Mouse (Mus musculus): Measurements from ENCODE around the gene Il11ra1.

The Il11ra1 gene

GRCm38 (mm10) chr4:41710229-41710628 is 10.4 kb downstream of the Il11ra1 start:
- DNase-seq (ENCODE audit: low spot score in 2 of 2), result no peak

DNA sequence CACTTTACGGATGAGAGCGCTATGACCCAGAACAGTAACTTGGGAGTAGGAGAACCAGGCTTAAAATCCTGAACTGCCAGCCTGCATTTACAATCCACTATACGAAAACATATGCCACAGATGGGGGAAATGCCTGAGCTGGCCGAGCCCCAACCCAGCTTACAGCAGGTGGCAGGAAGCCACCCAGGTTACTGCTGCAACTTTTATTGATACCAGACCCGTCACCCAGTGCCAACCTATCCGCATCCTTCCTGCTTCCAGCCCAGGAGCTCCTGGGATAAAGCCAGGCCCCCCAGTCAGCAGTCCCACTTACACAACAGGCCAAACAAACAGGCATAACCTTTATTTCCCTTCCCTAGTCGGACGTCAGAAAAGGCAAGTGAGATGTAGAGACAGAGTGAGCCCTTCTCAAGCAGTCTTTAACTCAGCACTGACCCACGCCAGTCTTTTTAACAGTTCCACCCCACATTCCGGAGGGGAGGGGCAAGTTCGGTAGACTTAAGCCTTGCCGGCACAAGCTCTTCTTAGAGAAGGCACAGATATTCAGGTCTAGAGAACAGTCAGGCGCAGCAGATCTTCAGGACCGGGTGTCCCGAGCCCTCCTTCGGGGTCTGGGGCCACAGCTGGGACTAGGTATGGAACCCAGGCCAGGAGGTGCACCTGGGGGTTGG is 12.1 kb downstream of the Il11ra1 start:
- DNase-seq (ENCODE audit: low spot score in 2 of 2), result no peak

DNA sequence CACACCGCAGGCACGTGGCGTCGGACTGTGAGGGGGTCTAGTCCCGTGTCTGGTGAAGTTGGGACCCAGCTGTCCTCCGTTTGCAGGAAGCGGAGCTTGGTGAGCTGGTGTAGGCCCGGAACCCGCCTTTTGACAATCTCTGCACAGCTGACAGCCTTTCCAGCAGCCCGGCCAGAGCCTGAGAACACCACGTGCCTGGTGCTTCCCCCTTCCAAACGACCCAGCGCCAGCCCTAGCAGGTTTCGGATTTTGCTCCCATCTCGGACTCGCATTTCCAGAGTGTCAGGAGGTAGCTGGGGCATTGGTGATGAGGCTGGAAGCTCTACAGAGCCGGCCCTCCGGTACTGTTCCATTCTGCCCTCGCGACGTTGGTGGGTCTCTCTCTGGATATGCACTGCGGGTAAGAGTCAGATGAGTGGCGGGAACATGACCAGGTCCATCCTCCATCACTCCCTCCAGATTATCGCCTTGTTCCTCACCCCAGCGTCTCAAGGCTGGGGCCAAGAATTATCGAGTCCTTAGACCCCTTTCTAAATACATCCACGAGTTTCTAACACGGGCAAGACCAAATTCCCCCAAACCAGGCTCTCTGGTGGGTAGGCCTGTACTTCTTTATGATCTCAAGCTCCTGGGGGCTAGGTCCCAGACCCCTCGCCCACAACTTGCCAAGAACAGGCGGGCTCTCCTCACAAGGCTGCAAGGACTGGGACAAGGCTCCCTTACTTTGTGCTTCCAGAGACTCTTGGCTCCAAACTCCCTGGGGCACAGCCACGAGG is 12.8 kb downstream of the Il11ra1 start:
- no peak for DNase-seq (ENCODE audit: low spot score in 2 of 2)

- DNase-seq (ENCODE audit: low spot score in 2 of 2), result peak; percentile 74 to 82
Measured at GRCm38 (mm10) chr4:41713197-41714067, 13.6 kb downstream of the Il11ra1 start, which contains the start of gene Rpp25l. TSS of gene Rpp25l (minus strand) at chr4:41713534.

DNA sequence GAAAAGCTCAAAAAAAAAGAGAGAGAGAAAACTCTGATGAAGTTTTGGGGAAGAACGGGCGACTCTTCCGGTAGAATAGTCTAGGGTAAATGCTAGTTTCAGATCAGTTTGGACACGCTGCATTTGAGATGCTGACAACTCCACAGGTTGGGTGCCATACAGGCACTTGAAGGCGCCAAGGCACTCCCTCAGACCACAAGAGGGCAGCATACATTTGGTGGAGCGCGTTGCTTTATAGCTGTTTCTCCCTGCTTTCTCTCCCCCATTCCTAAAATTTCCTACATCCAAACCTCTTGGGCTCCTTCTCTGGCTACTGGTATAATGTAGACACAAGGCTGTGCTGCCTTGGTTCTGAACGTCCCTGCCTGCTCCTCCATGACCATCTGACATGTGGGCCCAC is 14.5 kb downstream of the Il11ra1 start:
- DNase-seq (ENCODE audit: low spot score in 2 of 2), result peak; percentile 48 to 52

DNA sequence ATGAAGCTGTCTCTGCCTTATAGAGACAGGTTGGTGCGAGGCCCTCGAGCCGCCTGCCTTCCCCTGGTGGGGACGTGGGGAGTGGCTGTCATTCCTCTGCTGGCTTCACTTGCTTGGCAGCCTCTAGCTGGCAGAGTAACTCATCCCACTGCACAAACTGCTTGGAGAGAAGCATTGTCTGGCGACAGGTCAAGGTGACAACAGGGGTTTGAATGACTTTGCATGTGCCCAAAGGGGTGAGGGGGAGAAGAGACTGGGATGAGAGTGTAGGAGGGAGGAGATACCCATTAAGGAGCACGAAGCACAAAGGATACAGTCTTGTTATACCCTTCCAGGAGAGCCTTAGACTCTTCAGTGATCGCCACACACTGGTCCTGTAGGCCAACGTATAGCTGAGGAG is 15.3 kb downstream of the Il11ra1 start:
- DNase-seq (ENCODE audit: low spot score in 2 of 2), result no peak

DNA sequence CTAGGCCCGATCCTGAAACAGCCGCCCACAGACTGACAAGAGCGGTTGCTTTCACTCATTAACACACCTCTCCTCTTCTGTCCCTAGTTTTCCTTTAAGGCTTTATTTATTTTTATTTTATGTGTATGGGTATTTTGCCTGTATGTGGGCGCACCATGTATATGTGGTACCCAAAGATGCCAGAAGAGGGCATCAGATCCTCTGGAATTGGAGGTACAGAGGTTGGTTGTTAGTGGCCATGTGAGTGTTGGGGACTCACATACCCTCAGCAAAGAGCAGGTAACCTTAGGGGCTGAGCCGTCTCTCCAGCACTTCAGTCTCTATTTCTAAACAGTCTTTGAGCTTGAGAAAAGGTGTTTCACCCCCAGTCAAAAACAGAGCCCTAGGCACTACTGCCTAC is 15.8 kb downstream of the Il11ra1 start:
- DNase-seq (ENCODE audit: low spot score in 2 of 2), result peak in 1 of 2 experiments; percentile 40

DNA sequence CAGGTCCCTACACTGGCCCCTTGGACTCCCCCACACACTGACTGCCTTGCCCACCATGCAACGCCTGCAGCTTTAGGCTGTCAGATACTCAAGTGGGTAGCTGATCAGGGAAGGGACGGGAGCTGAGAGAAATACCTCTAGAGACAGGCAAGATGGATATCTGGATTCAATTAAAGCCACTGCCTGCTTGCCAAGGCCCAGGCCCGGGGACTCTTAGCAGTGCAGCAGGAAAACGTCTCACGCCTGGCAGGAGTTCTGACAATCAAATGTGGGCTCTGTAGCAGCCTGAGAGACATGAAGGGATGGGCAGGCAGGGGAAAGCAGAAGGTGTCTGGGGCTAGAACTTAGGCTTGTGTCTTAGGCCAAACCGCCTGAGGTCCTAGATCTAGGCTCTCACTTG is 17.0 kb downstream of the Il11ra1 start:
- no peak for DNase-seq (ENCODE audit: low spot score in 2 of 2)

GRCm38 (mm10) chr4:41722918-41723351 is 23.1 kb downstream of the Il11ra1 start, which contains the start of gene Dctn3:
TSS of gene Dctn3 (minus strand) at chr4:41723170.
- DNase-seq (ENCODE audit: low spot score in 2 of 2), result peak; percentile 81 to 82

DNA sequence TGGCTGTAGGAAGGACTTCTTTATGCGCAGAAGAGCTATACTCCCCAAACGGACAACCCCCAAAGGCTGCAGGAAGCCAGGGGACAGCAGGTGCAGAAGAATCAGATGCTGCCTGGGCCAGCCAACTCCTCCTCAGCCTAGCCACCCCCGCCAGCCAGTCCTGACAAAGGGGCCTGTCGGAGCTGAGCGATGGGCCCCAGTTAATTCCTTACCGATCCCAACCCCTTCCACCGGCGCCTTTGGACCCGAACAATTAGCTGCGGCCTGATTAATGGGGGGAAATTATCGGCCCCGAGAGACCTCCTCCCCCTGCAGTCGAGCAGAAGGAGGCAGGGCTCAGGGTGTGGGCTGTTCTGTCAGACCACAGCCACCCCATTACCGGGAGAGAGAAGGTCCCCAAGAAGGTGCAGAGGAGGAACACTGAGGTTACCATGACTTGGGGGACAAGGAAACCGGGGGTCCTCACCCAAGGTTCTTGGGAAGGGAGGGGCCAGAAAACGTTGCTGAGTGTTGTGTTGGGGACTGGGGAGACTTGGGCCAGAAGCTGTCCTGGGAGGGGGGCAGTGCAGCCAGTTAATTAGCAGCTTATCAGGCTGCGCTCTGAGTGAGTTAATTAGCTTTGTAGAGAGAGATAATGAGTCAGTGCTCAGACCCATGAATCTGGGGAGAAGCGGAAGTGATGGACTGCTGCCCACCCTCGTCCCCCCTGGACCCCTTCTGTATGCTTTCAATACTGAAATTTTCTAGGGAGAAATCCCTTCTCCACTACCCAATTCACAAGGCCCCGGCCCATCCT is 27.2 kb downstream of the Il11ra1 start:
- no peak for DNase-seq (ENCODE audit: low spot score in 2 of 2)

- peak in 1 of 2 experiments; percentile 47 for DNase-seq (ENCODE audit: low spot score in 2 of 2)
Measured at GRCm38 (mm10) chr4:41731052-41731765, 31.4 kb downstream of the Il11ra1 start, which contains the start of gene Arid3c. TSS of gene Arid3c (minus strand) at chr4:41731142.

DNA sequence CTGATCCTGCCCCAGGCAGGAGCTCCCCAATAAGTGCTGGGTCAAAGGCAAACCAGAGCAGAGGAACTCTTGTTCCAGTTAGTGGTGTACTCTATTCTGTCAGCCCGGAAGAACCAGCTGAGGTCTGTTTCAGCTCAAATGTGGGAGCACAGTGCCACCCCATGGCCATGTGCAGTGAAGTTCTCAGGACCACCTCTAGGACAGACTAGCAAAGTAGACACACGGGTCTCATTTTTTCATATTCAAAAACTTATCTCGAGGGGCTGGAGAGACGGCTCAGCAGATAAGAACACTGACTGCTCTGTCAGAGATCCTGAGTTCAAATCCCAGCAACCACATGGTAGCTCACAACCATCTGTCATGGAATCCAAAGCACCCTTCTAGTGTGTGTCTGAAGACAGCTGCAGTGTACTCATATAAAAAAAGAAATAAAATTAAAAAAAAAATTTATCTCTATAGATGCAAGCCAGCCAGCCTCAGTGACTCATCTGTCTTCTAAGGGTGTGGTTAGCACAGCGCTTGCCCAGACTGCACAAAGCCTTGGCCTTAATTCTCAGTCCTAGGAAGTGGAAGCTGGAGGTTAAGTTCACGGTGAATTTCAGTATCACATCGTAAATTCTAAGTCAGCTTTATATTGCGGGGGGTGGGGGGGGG is 37.9 kb downstream of the Il11ra1 start:
- DNase-seq (ENCODE audit: low spot score in 2 of 2), result peak; percentile 45 to 76

DNA sequence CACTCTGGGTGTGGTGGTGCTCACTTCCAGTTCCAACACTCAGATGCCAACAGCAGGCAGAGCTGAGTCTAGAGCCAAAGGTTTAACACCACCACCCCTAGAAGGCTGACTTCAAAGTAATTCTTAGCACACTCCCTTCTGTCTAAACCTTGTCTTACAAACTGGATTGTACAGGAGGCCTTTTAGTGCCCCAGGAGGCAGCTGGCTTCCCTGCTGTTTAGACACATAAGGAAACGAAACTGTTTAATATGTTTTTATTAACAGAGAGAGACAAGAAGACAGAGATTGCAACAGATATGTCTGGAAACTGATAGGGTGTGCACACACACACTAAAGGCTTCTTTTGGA is 38.4 kb downstream of the Il11ra1 start:
- DNase-seq (ENCODE audit: low spot score in 2 of 2), result no peak

- no peak for DNase-seq (ENCODE audit: low spot score in 2 of 2)
Measured at GRCm38 (mm10) chr4:41739260-41739659, 39.5 kb downstream of the Il11ra1 start.

GRCm38 (mm10) chr4:41740380-41741157 is 40.8 kb downstream of the Il11ra1 start:
- DNase-seq (ENCODE audit: low spot score in 2 of 2), result peak in 1 of 2 experiments; percentile 16

DNA sequence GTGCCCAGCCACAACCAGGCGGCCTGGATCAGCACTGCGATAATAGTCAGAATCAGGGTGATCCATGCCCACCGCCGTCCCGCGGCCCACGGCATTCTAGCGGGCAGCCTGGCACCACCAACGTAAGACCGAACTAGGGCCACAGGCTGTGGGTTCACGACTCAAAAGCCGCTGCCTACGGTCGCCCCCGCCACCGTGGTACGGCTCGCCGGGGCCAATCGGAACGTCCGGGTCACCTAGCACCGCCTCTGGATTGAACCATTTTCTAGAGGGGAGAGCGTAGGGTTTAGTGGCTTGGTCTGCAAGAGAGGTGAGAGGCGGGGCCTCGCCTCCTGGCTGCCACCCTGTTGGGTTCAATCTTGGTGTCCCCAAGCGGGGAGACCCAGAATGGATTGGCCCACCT is 41.4 kb downstream of the Il11ra1 start:
- peak; percentile 88 for DNase-seq (ENCODE audit: low spot score in 2 of 2)

GRCm38 (mm10) chr4:41744131-41744530 is 44.3 kb downstream of the Il11ra1 start:
- DNase-seq (ENCODE audit: low spot score in 2 of 2), result no peak

- no peak for DNase-seq (ENCODE audit: low spot score in 2 of 2)
Measured at GRCm38 (mm10) chr4:41745021-41745420, 45.2 kb downstream of the Il11ra1 start.

GRCm38 (mm10) chr4:41754797-41755337 is 55.1 kb downstream of the Il11ra1 start, which contains the start of gene Galt:
TSS of gene Galt (plus strand) at chr4:41755228.
- DNase-seq (ENCODE audit: low spot score in 2 of 2), result no peak

Data from thymus, postnatal 10 days (tissue).